Mouse (Mus musculus): ENCODE measurements around the gene Ube2z.

- TF ChIP-seq CTCF (conservative IDR thresholded peaks at IDR 0.05; ENCODE audit: low read length) (no peak), POU5F1 (IDR thresholded peaks at IDR 0.05; ENCODE audit: borderline replicate concordance, low read length) (no peak), NANOG (IDR thresholded peaks at IDR 0.05; ENCODE audit: borderline replicate concordance, low read length) (no peak)
Measured at GRCm38 (mm10) chr11:96008827-96009226, 56.4 kb downstream of the Ube2z start.

Data from E14TG2a.4 (cell line).